Mouse (Mus musculus) CH12.LX (cell line): ENCODE results near the gene Mpst. TPM values are rescaled to one million over a fixed set of nuclear protein-coding genes. Genes with fewer than 3 reads are reported as not detected.

Experiments used
- DNase-seq: peaks from one replicate; pipeline ENCODE4 v3.0.0-alpha.2; 2013; ENCODE audit errors: extremely low read depth
- H3K27ac ChIP-seq: 2 replicates; pipeline ENCODE4 v1.5.1; 2012; ENCODE audit warnings: low read depth, mild to moderate bottlenecking, control low read depth, moderate library complexity; ENCODE audit not compliant: insufficient read depth
- H3K27me3 ChIP-seq: replicated peaks from 2 replicates; pipeline ENCODE3; 2012; ENCODE audit warnings: inconsistent platforms
- H3K36me3 ChIP-seq, 2 experiments: replicated peaks in 1 of 2; 2 replicates each; pipeline versions ENCODE3 to v1.6.1; 2012; ENCODE audit warnings: inconsistent platforms in 1 of 2, low read length in 1 of 2, mild to moderate bottlenecking in 1 of 2, mixed read lengths in 1 of 2, moderate library complexity in 1 of 2; ENCODE audit not compliant: control insufficient read depth in 1 of 2, insufficient read depth in 1 of 2
- H3K4me1 ChIP-seq, 2 experiments: 2 replicates each; pipeline ENCODE4 v1.6.1; 2012; ENCODE audit warnings: inconsistent platforms in 1 of 2, moderate library complexity in 1 of 2; ENCODE audit not compliant: insufficient read depth in 2 of 2, control insufficient read depth in 1 of 2
- H3K4me2 ChIP-seq: 2 replicates; pipeline ENCODE4 v1.6.1; 2012; ENCODE audit warnings: low read depth, mild to moderate bottlenecking, control low read depth; ENCODE audit not compliant: poor library complexity, insufficient read depth, severe bottlenecking
- H3K4me3 ChIP-seq, 3 experiments: fragments of 150-350 bp in 1 of 3; sonication (generic) in 1 of 3; replicated peaks in 1 of 3; 2 replicates each; pipeline versions ENCODE3 to v1.5.1; 2011 to 2012; ENCODE audit warnings: low read depth in 2 of 3, low read length in 2 of 3, mild to moderate bottlenecking in 2 of 3, moderate library complexity in 2 of 3, control low read depth in 1 of 3, improper control_type of control experiment in 1 of 3, inconsistent platforms in 1 of 3, mixed read lengths in 1 of 3; ENCODE audit not compliant: poor library complexity in 1 of 3
- H3K79me2 ChIP-seq: replicated peaks from 2 replicates; pipeline ENCODE4 v1.6.1; 2012; ENCODE audit warnings: mild to moderate bottlenecking, moderate library complexity; ENCODE audit not compliant: control insufficient read depth, poor library complexity, insufficient read depth, severe bottlenecking; ENCODE audit errors: extremely low read depth
- H3K9ac ChIP-seq: 2 replicates; pipeline ENCODE4 v1.6.1; 2012; ENCODE audit warnings: low read depth, mild to moderate bottlenecking, control low read depth, moderate library complexity; ENCODE audit not compliant: insufficient read depth
- H3K9me3 ChIP-seq: replicated peaks from 2 replicates; pipeline ENCODE3; 2012; ENCODE audit warnings: low read length, inconsistent platforms, mixed read lengths
- BHLHE40 ChIP-seq: IDR thresholded peaks from 2 replicates; pipeline ENCODE4 v1.6.1; 2011; ENCODE audit warnings: mild to moderate bottlenecking, low read depth, low read length, improper control_type of control experiment
- CHD1 ChIP-seq: IDR thresholded peaks from 2 replicates; pipeline ENCODE4 v1.6.1; 2012; ENCODE audit warnings: low read depth, low read length, improper control_type of control experiment, inconsistent platforms
- CTCF ChIP-seq, 2 experiments: IDR thresholded peaks in 1 of 2; conservative IDR thresholded peaks in 1 of 2; 2 replicates each; pipeline ENCODE4 v1.5.1; 2011 to 2012; ENCODE audit warnings: low read depth in 2 of 2, low read length in 2 of 2, improper control_type of control experiment in 1 of 2, inconsistent platforms in 1 of 2, mild to moderate bottlenecking in 1 of 2, moderate library complexity in 1 of 2
- EP300 ChIP-seq: IDR thresholded peaks from 2 replicates; pipeline ENCODE4 v1.6.1; 2011; ENCODE audit warnings: low read length, improper control_type of control experiment
- GABPA ChIP-seq: IDR thresholded peaks from 2 replicates; pipeline ENCODE4 v1.6.1; 2012; ENCODE audit warnings: low read depth, low read length, improper control_type of control experiment, inconsistent platforms; ENCODE audit not compliant: insufficient replicate concordance
- JUN ChIP-seq: IDR thresholded peaks from 2 replicates; pipeline ENCODE4 v1.6.1; 2011; ENCODE audit warnings: low read depth, mild to moderate bottlenecking, low read length, improper control_type of control experiment, moderate library complexity; ENCODE audit not compliant: insufficient read depth
- JUND ChIP-seq: conservative IDR thresholded peaks from 2 replicates; pipeline ENCODE4 v1.6.1; 2011; ENCODE audit warnings: low read depth, low read length, improper control_type of control experiment
- MAFK ChIP-seq: IDR thresholded peaks from 2 replicates; pipeline ENCODE4 v1.6.1; 2011; ENCODE audit warnings: low read length, improper control_type of control experiment; ENCODE audit not compliant: insufficient replicate concordance
- MAZ ChIP-seq: IDR thresholded peaks from 2 replicates; pipeline ENCODE4 v1.6.1; 2012; ENCODE audit warnings: low read depth, mild to moderate bottlenecking, inconsistent platforms, low read length, improper control_type of control experiment, moderate library complexity
- MEF2A ChIP-seq: IDR thresholded peaks from 2 replicates; pipeline ENCODE4 v1.6.1; 2014; ENCODE audit warnings: low read depth, mild to moderate bottlenecking, inconsistent platforms, low read length, improper control_type of control experiment, borderline replicate concordance
- MYC ChIP-seq: IDR thresholded peaks from 2 replicates; pipeline ENCODE4 v1.6.1; 2011; ENCODE audit warnings: low read depth, mild to moderate bottlenecking, improper control_type of control experiment, low read length
- NELFE ChIP-seq: IDR thresholded peaks from 2 replicates; pipeline ENCODE4 v1.6.1; 2011; ENCODE audit warnings: low read depth, low read length, improper control_type of control experiment
- NRF1 ChIP-seq: IDR thresholded peaks from 2 replicates; pipeline ENCODE4 v1.6.1; 2014; ENCODE audit warnings: low read depth, mild to moderate bottlenecking, inconsistent platforms, low read length, improper control_type of control experiment, moderate library complexity
- PAX5 ChIP-seq: IDR thresholded peaks from 2 replicates; pipeline ENCODE4 v1.6.1; 2012; ENCODE audit warnings: low read length, inconsistent platforms, mixed read lengths
- POLR2AphosphoS2 ChIP-seq: IDR thresholded peaks from 2 replicates; pipeline ENCODE4 v1.6.1; 2011; ENCODE audit warnings: low read depth, low read length, improper control_type of control experiment
- RAD21 ChIP-seq: IDR thresholded peaks from 2 replicates; pipeline ENCODE4 v1.6.1; 2011; ENCODE audit warnings: low read depth, mild to moderate bottlenecking, low read length, improper control_type of control experiment, moderate library complexity
- RCOR1 ChIP-seq: conservative IDR thresholded peaks from 2 replicates; pipeline ENCODE4 v1.6.1; 2012; ENCODE audit warnings: low read depth, mild to moderate bottlenecking, inconsistent platforms, low read length, improper control_type of control experiment
- SIN3A ChIP-seq: IDR thresholded peaks from 2 replicates; pipeline ENCODE4 v1.6.1; 2012; ENCODE audit warnings: low read length, improper control_type of control experiment, inconsistent platforms
- SMC3 ChIP-seq: IDR thresholded peaks from 2 replicates; pipeline ENCODE4 v1.6.1; 2011; ENCODE audit warnings: low read depth, low read length, improper control_type of control experiment
- TCF12 ChIP-seq: IDR thresholded peaks from 2 replicates; pipeline ENCODE4 v1.6.1; 2014; ENCODE audit warnings: low read depth, mild to moderate bottlenecking, inconsistent platforms, low read length, improper control_type of control experiment
- UBTF ChIP-seq: IDR thresholded peaks from 2 replicates; pipeline ENCODE4 v1.6.1; 2012; ENCODE audit warnings: low read depth, mild to moderate bottlenecking, inconsistent platforms, low read length, improper control_type of control experiment, moderate library complexity
- USF1 ChIP-seq: IDR thresholded peaks from 2 replicates; pipeline ENCODE4 v1.6.1; 2014; ENCODE audit warnings: low read depth, mild to moderate bottlenecking, inconsistent platforms, low read length, improper control_type of control experiment
- USF2 ChIP-seq: conservative IDR thresholded peaks from 2 replicates; pipeline ENCODE4 v1.6.1; 2011; ENCODE audit warnings: low read depth, low read length, improper control_type of control experiment
- ZMIZ1 ChIP-seq: IDR thresholded peaks from 2 replicates; pipeline ENCODE4 v1.6.1; 2012; ENCODE audit warnings: low read depth, mild to moderate bottlenecking, inconsistent platforms, low read length, improper control_type of control experiment
- dilution Hi-C: fragments of 300-500 bp; cut with MboI; formaldehyde crosslinking; loops from 2 replicates; pipeline ENCODE4 v1.14.3; 2020; ENCODE audit warnings: low sequenced_read_pairs; ENCODE audit not compliant: extremely low pct_unique_long_range_greater_than_20kb, extremely low pct_ligation_motif_present
- in situ Hi-C: fragments of 300-500 bp; cut with MboI; formaldehyde crosslinking; loops from 3 replicates; pipeline ENCODE4 v1.14.3; 2019; ENCODE audit warnings: low sequenced_read_pairs, low pct_ligation_motif_present, low pct_unique_long_range_greater_than_20kb, mixed read lengths
- polyA plus RNA-seq: library from polyadenylated mRNA; unstranded; fragments of >175 nt; gene quantifications from 2 replicates; pipeline ENCODE4 v1.2.1, GENCODE M21; 2012; ENCODE audit warnings: low read depth; ENCODE audit not compliant: insufficient read length
- total RNA-seq, 2 experiments: library from RNA; depleted of rRNA; stranded (reverse); fragments of 300-350 nt in 1 of 2; fragments of >200 nt in 1 of 2; gene quantifications; 2 replicates each; pipeline ENCODE4 v1.2.3; 2012 to 2014

Mpst gene
- total and polyA plus RNA-seq, 3 experiments, result 24.4 to 46.3 (median 27.0) TPM

DNA sequence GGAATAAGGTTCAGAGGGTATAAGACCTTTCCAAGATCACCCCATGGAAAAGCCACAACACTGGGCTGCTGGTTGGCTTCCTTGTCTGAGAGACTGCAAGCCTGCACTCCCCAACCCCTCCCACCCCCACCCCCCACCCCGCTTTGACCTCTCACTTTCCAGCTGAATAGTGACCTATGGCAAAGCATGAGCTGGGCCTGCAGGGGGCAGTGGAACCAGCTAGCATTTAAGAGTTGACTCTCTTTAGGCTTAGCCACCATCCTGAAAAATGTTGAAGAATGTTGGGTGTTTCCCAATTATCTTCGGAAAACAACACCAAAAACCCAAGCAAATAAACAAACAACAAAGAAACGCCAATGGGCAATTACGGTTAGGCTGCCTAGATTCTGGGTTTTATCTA, 19.0 kb downstream of the Mpst start:
- in situ Hi-C loops, result loop anchor here (10.0 to 25.0 kb wide), 2 partner anchors 60 to 312 kb away; no protein-coding TSS in a partner anchor
- no peak for DNase-seq
- H3K27me3 ChIP-seq, result peaks cover 38% of the 10 kb centered on the region
- no peak overlapping the region for H3K4me2 ChIP-seq
- peaks cover 0 to 12% of the 10 kb centered on the region in 2 experiments; a peak in 2 of 4 replicates for H3K4me1 ChIP-seq
- no peak overlapping the region for H3K9ac ChIP-seq
- no peaks in the 10 kb centered on the region for H3K36me3 ChIP-seq
- TF ChIP-seq RAD21, result peak; percentile 15; the same call in 1 of the 2 replicates
- peak; percentile 28; the same call in 1 of the 2 replicates for TF ChIP-seq SMC3
- peak in 1 of 2 experiments; percentile 60; a peak in 2 of 4 replicates for TF ChIP-seq CTCF (conservative IDR thresholded peaks at IDR 0.05 in 1 of 2, IDR thresholded peaks at IDR 0.05 in 1 of 2; ENCODE audit: low read depth in 2 of 2, low read length in 2 of 2)
- TF ChIP-seq EP300, result no peak
- TF ChIP-seq JUND, result no peak
- TF ChIP-seq USF1, result no peak
- TF ChIP-seq CHD1, result no peak
- no peak for TF ChIP-seq NRF1
- no peak overlapping the region for H3K4me3 ChIP-seq
- no peaks in the 10 kb centered on the region for H3K79me2 ChIP-seq
- no peak overlapping the region for H3K27ac ChIP-seq
- peaks cover 8% of the 10 kb centered on the region for H3K9me3 ChIP-seq
- dilution Hi-C loops, result no loop called here

DNA sequence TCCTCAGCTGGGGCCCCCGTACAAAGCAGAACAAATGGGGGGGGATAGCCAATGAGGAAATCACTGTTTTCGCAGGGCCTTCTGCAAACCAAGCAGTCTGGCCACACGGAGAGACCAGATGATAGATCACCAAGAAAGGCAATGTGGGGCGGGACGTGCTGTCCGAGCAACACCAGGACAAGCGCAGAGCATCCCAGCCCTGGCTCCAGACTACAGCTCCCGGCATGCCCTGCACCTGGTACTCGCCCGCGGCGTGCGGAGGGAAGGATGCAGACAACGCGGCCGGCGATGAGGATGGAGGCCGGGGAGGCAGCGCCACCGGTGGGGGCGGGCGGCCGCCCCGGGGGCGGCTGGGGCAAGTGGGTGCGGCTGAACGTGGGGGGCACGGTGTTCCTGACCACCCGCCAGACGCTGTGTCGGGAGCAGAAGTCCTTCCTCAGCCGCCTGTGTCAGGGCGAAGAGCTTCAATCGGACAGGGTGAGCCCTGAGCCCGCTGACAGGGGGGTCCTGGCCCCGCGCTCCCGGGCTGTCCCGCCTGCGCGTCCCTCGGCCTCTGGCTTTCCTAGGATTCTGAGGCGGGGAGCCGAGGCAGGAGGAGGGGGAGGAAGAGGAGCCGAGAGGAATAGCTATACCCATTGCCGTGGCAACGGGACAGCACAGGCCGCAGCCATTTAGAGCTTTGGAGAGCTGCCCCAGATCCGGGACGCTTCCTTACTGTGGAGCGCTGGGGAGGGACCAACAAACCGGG, 22.3 kb downstream of the Mpst start, which contains the start of gene Kctd17:
Kctd17 (plus strand) TSS at position 174 of the 748 bp plus-strand sequence.
- no peak for DNase-seq
- H3K4me3 ChIP-seq, result no peak within 1 kb of the TSS
- peaks cover 8 to 33% of the 10 kb centered on the region in 2 experiments for H3K4me1 ChIP-seq
- in situ Hi-C loops (loop anchor here (10.0 to 25.0 kb wide), 2 partner anchors 64 to 309 kb away; no protein-coding TSS in a partner anchor), dilution Hi-C loops (no loop called here)
- TF ChIP-seq POLR2AphosphoS2 (no peak), UBTF (no peak)
- no peaks in the 10 kb centered on the region for H3K36me3 ChIP-seq
- peaks cover 18% of the 10 kb centered on the region for H3K27me3 ChIP-seq
- peaks cover 8% of the 10 kb centered on the region for H3K9me3 ChIP-seq
- no peak within 1 kb of the TSS for H3K9ac ChIP-seq
- no peak within 1 kb of the TSS for H3K4me2 ChIP-seq
- H3K27ac ChIP-seq, result no peak within 1 kb of the TSS
- H3K79me2 ChIP-seq, result no peaks in the 10 kb centered on the region

DNA sequence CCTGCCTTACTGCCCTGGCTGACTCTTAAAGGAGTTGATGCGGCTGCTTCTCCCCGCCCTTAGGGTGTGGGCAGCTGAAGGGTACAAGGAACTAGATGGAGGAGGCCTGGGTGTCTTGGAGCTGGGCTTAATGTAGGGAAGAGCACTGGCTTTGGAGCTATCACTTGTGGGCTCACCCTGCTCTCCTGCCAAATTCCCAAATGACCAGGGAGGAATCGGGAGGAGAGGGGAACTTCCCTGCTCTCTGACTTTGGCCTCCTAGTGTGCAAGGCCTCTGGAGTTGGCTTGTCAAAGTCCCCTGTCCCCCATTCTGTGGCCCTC, 22.9 kb downstream of the Mpst start:
- Histone ChIP-seq H3K9me3 (peaks cover 8% of the 10 kb centered on the region), H3K79me2 (no peaks in the 10 kb centered on the region), H3K4me1 (peaks cover 8 to 33% of the 10 kb centered on the region in 2 experiments), H3K27ac (no peak overlapping the region), H3K27me3 (peaks cover 18% of the 10 kb centered on the region), H3K4me3 (no peak overlapping the region), H3K36me3 (no peaks in the 10 kb centered on the region), H3K9ac (no peak overlapping the region), H3K4me2 (no peak overlapping the region)
- in situ Hi-C loops (loop anchor here (10.0 to 25.0 kb wide), 2 partner anchors 64 to 308 kb away; no protein-coding TSS in a partner anchor), dilution Hi-C loops (no loop called here)
- DNase-seq, result no peak
- TF ChIP-seq EP300, result no peak
- no peak for TF ChIP-seq PAX5
- no peak for TF ChIP-seq CHD1
- TF ChIP-seq NELFE, result no peak
- TF ChIP-seq JUN, result no peak
- TF ChIP-seq SIN3A, result no peak
- TF ChIP-seq BHLHE40, result no peak
- TF ChIP-seq UBTF, result no peak
- TF ChIP-seq USF2, result no peak
- TF ChIP-seq TCF12, result no peak
- no peak for TF ChIP-seq GABPA
- no peak for TF ChIP-seq MAFK
- TF ChIP-seq RCOR1, result no peak
- no peak for TF ChIP-seq MEF2A
- TF ChIP-seq RAD21, result no peak
- TF ChIP-seq MAZ, result no peak
- no peak for TF ChIP-seq ZMIZ1
- TF ChIP-seq MYC, result no peak
- no peak for TF ChIP-seq NRF1
